Mouse (Mus musculus): Measurements from ENCODE around the gene Robo4.

The Robo4 gene

DNA sequence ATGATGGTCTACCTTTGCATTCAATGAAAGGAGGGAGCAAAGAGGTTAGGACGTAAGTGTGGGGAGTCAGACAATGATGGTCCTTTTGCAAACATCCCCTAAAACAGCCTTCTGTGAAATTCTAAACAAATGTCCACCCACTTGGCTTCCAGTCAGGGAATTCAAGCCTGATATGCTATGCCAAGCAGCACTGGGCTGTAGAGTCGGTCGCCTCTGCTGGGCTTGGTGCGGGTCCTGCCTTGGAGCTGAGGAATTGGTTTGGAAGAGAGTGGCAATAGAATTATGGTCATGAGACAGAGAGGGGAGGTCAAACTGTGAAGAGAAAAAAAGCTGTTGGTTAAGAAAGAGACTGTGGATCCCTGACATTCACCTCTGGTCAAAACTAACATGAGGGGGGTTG lies 51.6 kb downstream of the Robo4 start:
- in situ Hi-C loops (cut with MseI, MboI), result no loop called here

DNA sequence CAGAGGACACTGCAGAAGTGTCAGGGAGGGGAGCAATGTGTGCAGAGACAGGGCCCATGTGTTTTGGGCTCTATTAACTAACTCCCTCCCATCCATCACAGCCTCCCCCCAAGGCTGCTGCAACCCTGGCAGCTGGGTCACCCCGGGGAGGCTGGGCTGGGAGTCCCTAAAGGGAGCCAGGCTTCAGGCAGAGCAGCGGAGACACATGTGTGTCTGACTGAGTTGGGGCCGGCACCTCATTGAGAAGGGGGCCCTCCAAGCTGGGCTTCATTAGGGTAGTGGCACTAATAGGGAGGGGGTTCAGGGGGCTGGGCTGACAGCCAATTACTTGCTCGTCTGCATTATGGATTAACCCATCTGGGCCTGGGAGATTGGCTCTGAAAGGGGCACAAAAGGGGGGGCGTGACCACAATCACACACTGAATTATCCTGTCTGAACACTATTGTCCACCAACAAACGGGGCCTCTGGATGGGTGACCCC lies 52.4 kb downstream of the Robo4 start:
- in situ Hi-C loops (cut with MseI, MboI), result no loop called here

DNA sequence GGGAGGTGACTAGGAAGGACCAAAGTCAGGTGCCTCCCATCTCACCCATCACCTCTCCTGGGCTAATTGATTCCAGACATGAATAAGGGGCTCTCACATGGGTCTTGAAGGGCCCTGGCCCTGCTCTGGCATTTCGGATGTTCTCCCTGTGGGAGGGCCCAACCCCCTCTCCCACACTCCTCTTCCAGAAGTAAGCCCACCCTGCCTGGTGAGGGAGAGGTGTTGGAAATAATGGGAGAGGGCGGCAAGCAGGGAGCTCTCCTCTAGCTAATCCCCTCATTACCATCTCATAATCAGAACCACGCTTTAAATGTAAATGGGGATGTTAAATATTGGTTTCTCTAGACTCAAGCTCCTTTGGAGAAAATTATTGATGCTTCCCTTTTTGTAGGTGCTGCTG lies 53.3 kb downstream of the Robo4 start:
- in situ Hi-C loops (cut with MseI, MboI), result no loop called here

DNA sequence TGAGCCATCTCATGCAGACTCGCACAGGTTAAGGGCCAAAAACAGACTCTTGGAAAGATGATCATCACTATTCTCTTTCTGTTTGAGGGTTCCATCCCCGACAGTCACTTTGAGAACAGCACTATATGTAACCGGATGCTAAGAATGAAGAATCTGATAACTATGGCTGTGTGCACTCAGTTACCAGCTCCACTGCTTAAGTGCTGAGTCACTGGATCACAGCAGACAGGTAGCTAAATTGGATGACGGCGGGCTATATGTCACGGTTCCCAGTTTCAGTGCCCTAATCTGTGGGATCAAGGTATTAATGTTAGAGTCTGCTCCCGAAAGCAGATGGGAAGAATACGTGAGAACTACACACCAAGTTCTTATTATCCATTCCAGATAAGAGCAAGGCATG lies 54.2 kb downstream of the Robo4 start:
- in situ Hi-C loops (cut with MseI, MboI), result no loop called here

DNA sequence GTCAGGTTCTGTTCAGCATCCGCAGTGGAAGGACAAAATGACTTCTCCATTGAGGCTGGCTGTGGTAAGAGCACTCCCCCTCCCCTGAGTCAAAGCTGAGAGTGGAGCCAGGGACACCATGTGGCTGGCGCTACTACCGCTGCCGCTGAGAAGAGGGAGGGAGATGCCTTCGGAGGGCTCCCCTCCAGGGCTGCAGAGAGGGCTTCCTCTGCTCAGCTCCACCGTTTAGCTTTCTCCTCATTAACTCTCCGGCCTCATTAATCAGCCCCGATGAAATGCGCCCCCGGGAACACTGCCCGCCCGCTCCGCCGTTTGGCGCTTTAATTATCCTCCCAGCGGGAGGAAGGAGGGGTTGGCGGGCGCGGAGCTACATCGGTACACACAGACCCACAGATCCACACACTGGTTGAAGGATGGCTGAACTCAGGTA lies 54.8 kb downstream of the Robo4 start:
- in situ Hi-C loops (cut with MseI, MboI), result no loop called here

DNA sequence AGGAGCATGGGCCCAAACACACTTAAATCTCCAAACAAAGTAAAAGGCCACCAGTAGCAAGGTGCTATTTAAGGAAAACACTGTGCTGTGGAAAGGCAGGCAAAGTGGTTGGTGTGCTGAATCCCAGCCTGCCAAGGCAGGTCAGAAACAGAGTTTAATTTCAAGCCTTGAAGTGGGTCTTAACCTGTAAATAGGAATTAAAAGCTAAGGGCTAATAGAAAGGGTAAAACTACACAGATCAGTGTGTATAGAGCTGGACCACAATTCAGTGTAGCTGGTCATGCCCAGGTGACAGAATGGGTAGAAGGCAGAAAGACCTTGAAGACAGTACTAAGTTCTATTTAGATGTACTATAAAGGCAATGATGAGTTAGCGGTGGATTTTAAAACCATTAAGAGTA lies 55.5 kb downstream of the Robo4 start:
- in situ Hi-C loops (cut with MseI, MboI), result no loop called here

DNA sequence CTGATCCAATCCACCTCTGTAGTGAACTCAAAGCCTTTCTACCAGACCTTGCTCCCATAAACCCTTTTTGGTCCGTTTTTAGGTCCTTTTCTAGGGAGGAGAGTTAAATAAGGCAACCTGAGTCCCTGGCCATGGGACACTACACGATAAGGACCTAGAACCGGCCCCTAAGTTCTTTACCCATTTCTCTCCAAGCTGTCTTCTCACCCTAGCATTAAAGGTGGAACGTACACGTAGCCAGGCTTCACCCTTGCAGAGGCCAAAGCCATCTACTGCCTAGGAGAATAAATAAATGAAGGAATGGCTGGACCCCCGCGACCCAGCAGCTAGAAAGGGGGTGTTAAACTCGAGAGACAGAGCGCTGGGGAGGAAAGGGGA lies 58.0 kb downstream of the Robo4 start:
- in situ Hi-C loops (cut with MseI, MboI), result loop anchor here (10.0 kb wide), 2 partner anchors 155 to 165 kb away; partner anchors contain the start of gene Spa17 (in 1 of the 2)

DNA sequence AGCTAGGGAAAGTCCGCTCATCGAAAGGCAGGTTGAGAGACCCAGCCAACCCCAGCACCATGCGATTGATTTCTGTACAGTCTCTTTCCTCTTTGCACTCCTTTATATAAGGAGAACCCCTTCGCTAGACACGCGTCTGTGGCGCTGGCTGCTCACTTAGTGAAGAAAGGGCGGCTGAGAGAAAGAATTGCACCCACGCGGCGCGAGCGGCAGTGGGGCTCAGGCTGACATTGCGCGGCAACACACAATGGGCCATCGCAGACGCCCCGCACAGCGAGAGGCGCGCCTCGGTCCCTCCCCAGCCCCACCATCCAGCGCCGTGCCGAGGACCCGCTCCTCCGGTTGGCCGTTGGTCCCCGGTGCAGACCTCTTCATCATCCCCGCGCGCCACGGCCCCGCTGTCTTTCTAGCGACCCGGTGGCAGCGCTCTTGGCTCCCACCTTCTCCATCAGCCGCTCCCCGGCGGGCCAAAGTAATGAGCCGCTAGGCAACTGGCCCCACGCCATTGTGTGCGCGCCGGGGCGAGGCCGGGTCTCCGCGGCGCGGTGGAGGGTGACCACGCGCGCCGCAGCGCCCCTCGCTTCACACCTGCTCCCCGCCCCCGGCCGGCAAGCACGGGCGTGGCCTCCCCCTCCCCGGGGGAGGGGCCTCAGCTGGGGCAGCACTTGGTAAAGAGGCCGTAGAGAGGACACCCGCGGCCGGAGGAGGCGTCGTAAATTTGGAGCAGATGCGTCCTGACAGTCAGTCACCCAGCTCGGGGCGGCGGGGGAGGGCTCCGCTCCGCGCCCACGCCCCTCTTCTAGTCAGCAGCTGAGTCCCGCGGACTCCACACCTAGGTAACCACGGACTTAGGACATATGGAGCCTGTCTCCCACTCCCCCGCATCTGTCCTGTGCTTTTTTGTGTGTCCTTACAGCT lies 58.6 kb downstream of the Robo4 start:
- in situ Hi-C loops (cut with MseI, MboI), result loop anchor here (10.0 kb wide), 2 partner anchors 154 to 164 kb away; partner anchors contain the start of gene Spa17 (in 1 of the 2)

DNA sequence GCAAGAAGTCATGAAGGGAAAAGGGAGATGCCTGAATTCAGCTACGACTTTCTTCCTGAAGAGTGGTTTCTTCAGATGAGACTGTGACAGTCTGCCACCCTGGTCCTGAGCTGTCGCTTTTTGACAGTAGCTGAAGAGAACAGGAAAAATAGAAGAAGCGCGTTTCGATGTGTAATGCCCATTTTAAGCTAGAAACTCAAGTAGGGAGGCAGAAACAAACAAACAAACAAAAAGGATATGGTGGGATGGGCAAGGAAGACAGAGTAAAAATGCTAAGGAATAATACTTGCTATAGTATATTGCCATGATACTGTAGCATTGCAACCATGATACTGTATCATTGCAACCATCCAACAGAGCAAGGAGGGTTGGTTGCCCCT lies 59.3 kb downstream of the Robo4 start:
- in situ Hi-C loops (cut with MseI, MboI), result loop anchor here (10.0 kb wide), 2 partner anchors 154 to 164 kb away; partner anchors contain the start of gene Spa17 (in 1 of the 2)

DNA sequence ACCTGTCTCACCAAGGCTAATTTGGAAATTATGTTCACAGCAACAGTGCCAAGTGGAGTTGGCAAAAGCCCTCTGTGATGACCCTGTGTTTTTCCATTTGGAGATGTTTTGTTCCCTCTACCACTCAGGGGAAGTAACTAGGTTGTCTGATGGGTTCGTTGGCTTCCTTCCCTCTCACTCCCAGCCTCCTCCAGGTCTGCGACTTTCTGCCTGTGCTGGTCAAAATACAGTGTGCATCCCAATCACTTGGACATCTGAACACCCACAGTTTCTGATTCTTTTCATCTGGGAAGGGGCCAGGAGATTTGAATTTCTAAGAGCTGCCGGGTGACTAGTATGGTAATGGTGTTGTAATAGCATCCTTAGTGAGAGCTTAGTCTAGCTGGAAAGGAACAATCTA lies 59.9 kb downstream of the Robo4 start:
- in situ Hi-C loops (cut with MseI, MboI), result loop anchor here (10.0 kb wide), 2 partner anchors 153 to 163 kb away; partner anchors contain the start of gene Spa17 (in 1 of the 2)

DNA sequence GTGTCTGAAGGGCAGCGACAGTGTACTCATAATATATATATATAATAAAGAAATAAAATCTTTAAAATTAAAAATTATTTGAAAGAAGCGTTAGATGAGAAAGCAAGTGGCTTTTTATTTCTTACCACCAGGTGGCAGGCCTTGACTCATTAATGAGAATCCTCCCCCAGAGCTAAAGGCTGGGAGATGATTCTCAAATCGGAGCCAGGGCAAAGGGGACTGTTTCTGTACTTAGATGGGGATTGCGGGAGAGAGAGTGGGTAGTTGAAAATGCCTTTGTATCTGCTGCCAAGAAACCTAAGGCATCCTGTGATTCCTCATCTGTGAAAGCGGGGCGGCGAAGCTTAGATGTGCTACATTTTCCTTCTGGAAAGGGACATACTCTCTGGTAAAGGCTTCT lies 61.1 kb downstream of the Robo4 start:
- in situ Hi-C loops (cut with MseI, MboI), result loop anchor here (10.0 kb wide), 2 partner anchors 152 to 162 kb away; partner anchors contain the start of gene Spa17 (in 1 of the 2)
